Mouse (Mus musculus) lung, adult 2 months (tissue): Measurements from ENCODE around the gene Eml3. TPM values are rescaled to one million over a fixed set of nuclear protein-coding genes. Genes with fewer than 3 reads are reported as not detected.
"Not testable (repeated sequence)": the region's sequence is repeated elsewhere in the genome, so short reads cannot be mapped to it uniquely, and the experiment has no call there.

Experiments
- DNase-seq: peaks from one replicate; pipeline ENCODE4 v3.0.0; 2022
- H3K4me1 ChIP-seq: fragments of 200-500 bp; 2 replicates; pipeline ENCODE4 v1.6.1; 2011; ENCODE audit warnings: low read length; ENCODE audit not compliant: control insufficient read depth, insufficient read depth
- H3K4me3 ChIP-seq: fragments of 200-500 bp; replicated peaks from 2 replicates; pipeline ENCODE3; 2011; ENCODE audit warnings: low read depth, mild to moderate bottlenecking, control low read depth, low read length; ENCODE audit errors: extremely low read depth
- CTCF ChIP-seq: fragments of 200-500 bp; IDR thresholded peaks from 2 replicates; pipeline ENCODE4 v1.5.1; 2011; ENCODE audit warnings: mild to moderate bottlenecking, low read length, control low read depth; ENCODE audit not compliant: insufficient read depth
- POLR2A ChIP-seq: fragments of 200-500 bp; IDR thresholded peaks from 2 replicates; pipeline ENCODE4 v1.6.1; 2011; ENCODE audit warnings: low read depth, mild to moderate bottlenecking, control low read depth, low read length, borderline replicate concordance; ENCODE audit errors: extremely low read depth
- WGBS: fragments of 180-500 bp; shearing (Covaris S2); methylation state at CpG from one replicate; pipeline ENCODE4 v1.1.7; 2018; 5-methylcytosine and 5-hydroxymethylcytosine counted together
- polyA plus RNA-seq: library from polyadenylated mRNA; depleted of rRNA; stranded (reverse); fragments of >200 nt; gene quantifications from 2 replicates; pipeline ENCODE4 v1.2.3, GENCODE M21; 2012

Gene Eml3
- polyA plus RNA-seq, 1 experiment, result 65.5 TPM

DNA sequence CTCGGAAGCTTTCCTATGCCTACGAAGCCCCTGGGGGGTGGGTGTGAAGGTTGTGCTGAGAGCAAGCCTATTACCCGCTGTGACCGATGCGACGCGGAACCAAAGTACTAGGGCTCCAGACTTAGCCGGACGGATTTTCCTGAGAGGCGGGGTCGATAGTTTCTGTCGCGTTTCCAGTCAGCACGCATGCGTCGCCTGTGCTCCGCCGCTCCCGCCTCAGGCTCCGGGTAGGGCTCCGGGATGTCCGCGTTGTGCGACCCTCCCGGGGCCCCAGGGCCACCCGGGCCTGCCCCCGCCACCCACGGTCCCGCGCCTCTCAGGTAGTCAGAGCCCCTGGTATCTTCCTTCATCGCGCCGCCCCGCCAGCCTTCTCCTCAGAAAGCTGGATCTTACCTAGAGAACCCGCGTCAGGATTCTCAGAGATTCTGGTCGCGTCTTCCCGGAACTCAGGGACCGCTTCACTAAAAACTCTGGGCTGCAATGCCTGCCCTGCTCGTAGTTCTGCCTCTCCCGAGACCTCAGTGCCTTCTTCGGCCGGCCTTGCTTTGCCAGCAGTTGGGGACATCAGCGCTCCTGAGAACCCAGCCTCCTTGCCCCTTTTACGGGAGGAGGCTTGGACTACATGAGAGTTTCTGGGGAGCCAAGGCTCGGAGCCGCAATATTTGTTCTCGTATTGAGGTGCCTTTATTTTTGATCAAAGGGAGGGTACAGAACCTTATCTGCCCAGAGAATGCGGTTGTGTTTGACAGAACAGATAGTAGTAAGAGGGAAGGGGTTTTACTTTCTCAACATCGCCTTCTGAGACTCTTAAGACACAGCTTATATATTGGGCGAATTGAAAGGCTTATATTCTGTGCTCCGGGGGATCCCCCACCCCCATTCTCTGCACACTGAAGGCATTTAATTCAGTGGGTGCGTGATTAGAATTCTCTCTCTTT, 36.3 kb upstream of the Eml3 start, which contains the start of gene Ints5:
TSS of gene Ints5 (plus strand) at position 177 of the 938 bp plus-strand sequence.
- peak; percentile 79 for DNase-seq
- Histone ChIP-seq H3K4me1 (peaks cover 4% of the 10 kb centered on the region; the same call in 1 of the 2 replicates), H3K4me3 (peak within 1 kb of the TSS; percentile 87)
- WGBS, result 1% methylated on average over 54 of the region's 54 CpGs
- TF ChIP-seq POLR2A, result peak; percentile 84; the same call in 1 of the 2 replicates
- TF ChIP-seq CTCF, result no peak

- TF ChIP-seq POLR2A (no peak), CTCF (no peak)
- Histone ChIP-seq H3K4me3 (no peak overlapping the region), H3K4me1 (peaks cover 9% of the 10 kb centered on the region; the same call in 1 of the 2 replicates)
- 82% methylated on average over 9 of the region's 9 CpGs for WGBS
- DNase-seq, result no peak
These were observed 33.9 kb upstream of the Eml3 start for GRCm38 (mm10) chr19:8895397-8895960.

DNA sequence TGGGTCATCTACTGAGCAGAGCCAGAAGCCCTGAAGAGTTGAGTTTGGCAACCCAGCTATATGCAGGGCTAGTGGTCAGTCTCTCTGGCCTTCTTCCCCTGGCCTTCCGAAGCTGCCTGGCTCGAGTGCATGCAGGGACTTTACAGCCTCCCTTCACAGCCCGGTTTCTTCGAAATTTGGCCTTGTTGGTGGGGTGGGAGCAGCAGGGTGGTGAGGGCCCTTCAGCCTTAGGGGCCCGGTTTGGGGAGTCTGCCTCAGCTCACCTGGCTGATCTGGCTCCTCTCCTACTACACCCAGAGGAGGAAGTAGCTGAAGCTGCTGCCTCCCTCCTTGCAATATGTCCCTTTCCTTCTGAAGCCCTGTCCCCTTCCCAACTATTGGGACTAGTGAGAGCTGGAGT, 33.1 kb upstream of the Eml3 start:
- H3K4me3 ChIP-seq, H3K4me1 ChIP-seq, DNase-seq: not testable (repeated sequence)
- 77% methylated on average over 5 of the region's 5 CpGs for WGBS

- not testable (repeated sequence) for H3K4me3 ChIP-seq, H3K4me1 ChIP-seq
- 16% methylated on average over 21 of the region's 21 CpGs for WGBS
- TF ChIP-seq POLR2A, result 0 out of 2 replicates have a peak, but pooled peaks have one; percentile 13
- peak; percentile 23 for DNase-seq
These were observed 32.0 kb upstream of the Eml3 start for GRCm38 (mm10) chr19:8897211-8897864.

- WGBS, result under 1% methylated on average over 50 of the region's 53 CpGs
- Histone ChIP-seq H3K4me1 (peaks cover 9% of the 10 kb centered on the region; the same call in 1 of the 2 replicates), H3K4me3 (peak within 1 kb of the TSS; percentile 97)
- TF ChIP-seq POLR2A, result peak; percentile 87; the same call in 1 of the 2 replicates
- TF ChIP-seq CTCF, result no peak
- peak; percentile 92 for DNase-seq
These were observed 31.4 kb upstream of the Eml3 start, which contains the start of gene Ganab for GRCm38 (mm10) chr19:8897865-8898495. Gene Ganab (plus strand): TSS chr19:8898071.

GRCm38 (mm10) chr19:8898576-8898975, 30.8 kb upstream of the Eml3 start:
- no peak for TF ChIP-seq POLR2A
- no peak for TF ChIP-seq CTCF
- under 1% methylated on average over 13 of the region's 13 CpGs for WGBS
- no peak for DNase-seq

GRCm38 (mm10) chr19:8899079-8899478, 30.3 kb upstream of the Eml3 start:
- TF ChIP-seq CTCF, result no peak
- no peak for TF ChIP-seq POLR2A
- Histone ChIP-seq H3K4me3 (no peak overlapping the region), H3K4me1 (peaks cover 9% of the 10 kb centered on the region; the same call in 1 of the 2 replicates)
- WGBS, result 27% methylated on average over 3 of the region's 3 CpGs
- no peak for DNase-seq

More at GRCm38 (mm10) chr19:8898576-8898975, 30.8 kb upstream of the Eml3 start:
- H3K4me3 ChIP-seq, result peak overlapping the region; percentile 97
- peaks cover 9% of the 10 kb centered on the region; the same call in 1 of the 2 replicates for H3K4me1 ChIP-seq

GRCm38 (mm10) chr19:8903412-8903811, 25.9 kb upstream of the Eml3 start:
- no peak overlapping the region for H3K4me3 ChIP-seq
- WGBS, result 89% methylated on average over 5 of the region's 5 CpGs
- no peak for DNase-seq
- no peak for TF ChIP-seq POLR2A
- no peak for TF ChIP-seq CTCF
- H3K4me1 ChIP-seq, result peaks cover 5% of the 10 kb centered on the region; the same call in 1 of the 2 replicates

- Histone ChIP-seq H3K4me1 (no peaks in the 10 kb centered on the region), H3K4me3 (no peak overlapping the region)
- DNase-seq, result no peak
- no peak for TF ChIP-seq POLR2A
- no peak for TF ChIP-seq CTCF
- WGBS, result 91% methylated on average over 6 of the region's 6 CpGs
These were observed 20.8 kb upstream of the Eml3 start for GRCm38 (mm10) chr19:8908531-8908930.
